Mouse (Mus musculus) hindbrain, embryonic 16.5 days (tissue): Measurements from ENCODE around the gene Ugt2b38. TPM values are rescaled to one million over a fixed set of nuclear protein-coding genes. Genes with fewer than 3 reads are reported as not detected.
"Not testable (repeated sequence)": the region's sequence is repeated elsewhere in the genome, so short reads cannot be mapped to it uniquely, and the experiment has no call there.

Source experiments
- ATAC-seq: fragments of 200-750 bp; cut with Nextera tagmentation; 2 replicates; pipeline ENCODE4 v1.8.0; 2017; ENCODE audit warnings: moderate TSS enrichment, moderate library complexity
- H3K27ac ChIP-seq: fragments of 300-500 bp; sonication (generic); 2 replicates; pipeline ENCODE4 v1.5.1; 2014; ENCODE audit warnings: low read depth, mild to moderate bottlenecking, control low read depth, low read length, moderate library complexity
- H3K27me3 ChIP-seq: fragments of 300-500 bp; sonication (generic); replicated peaks from 2 replicates; pipeline ENCODE4 v1.6.1; 2014; ENCODE audit warnings: low read length; ENCODE audit not compliant: control insufficient read depth, insufficient read depth
- H3K36me3 ChIP-seq: fragments of 300-500 bp; sonication (generic); 2 replicates; pipeline ENCODE4 v1.6.1; 2014; ENCODE audit warnings: mild to moderate bottlenecking, low read length, moderate library complexity, mixed read lengths; ENCODE audit not compliant: control insufficient read depth, insufficient read depth
- H3K4me1 ChIP-seq: fragments of 300-500 bp; sonication (generic); 2 replicates; pipeline ENCODE4 v1.6.1; 2014; ENCODE audit warnings: low read depth, low read length; ENCODE audit not compliant: control insufficient read depth, insufficient read depth
- H3K4me2 ChIP-seq: fragments of 300-500 bp; sonication (generic); 2 replicates; pipeline ENCODE4 v1.6.1; 2014; ENCODE audit warnings: mild to moderate bottlenecking, low read length, control low read depth, moderate library complexity
- H3K4me3 ChIP-seq: fragments of 300-500 bp; sonication (generic); 2 replicates; pipeline ENCODE4 v1.5.1; 2014; ENCODE audit warnings: mild to moderate bottlenecking, low read length, control low read depth, moderate library complexity
- H3K9ac ChIP-seq: fragments of 300-500 bp; sonication (generic); 2 replicates; pipeline ENCODE4 v1.6.1; 2014; ENCODE audit warnings: low read depth, mild to moderate bottlenecking, control low read depth, low read length, moderate library complexity
- H3K9me3 ChIP-seq: fragments of 300-500 bp; sonication (generic); 2 replicates; pipeline ENCODE4 v1.6.1; 2014; ENCODE audit warnings: mild to moderate bottlenecking, low read length, moderate library complexity; ENCODE audit not compliant: control insufficient read depth
- WGBS: fragments of 180-500 bp; shearing (Covaris S2); extraction: QIAGEN DNeasy Blood & Tissue Kit; methylation state at CpG from one replicate; pipeline ENCODE4 v1.1.7; 2014; 5-methylcytosine and 5-hydroxymethylcytosine counted together
- polyA plus RNA-seq: library from polyadenylated mRNA; unstranded; fragments of >200 nt; fragmentation: Nextera tagmentation; extraction: Ambion mirVana; gene quantifications from 2 replicates; pipeline ENCODE4 v1.2.1, GENCODE M21; 2015

The Ugt2b38 gene
- polyA plus RNA-seq, 1 experiment from 2014 or later: not detected

DNA sequence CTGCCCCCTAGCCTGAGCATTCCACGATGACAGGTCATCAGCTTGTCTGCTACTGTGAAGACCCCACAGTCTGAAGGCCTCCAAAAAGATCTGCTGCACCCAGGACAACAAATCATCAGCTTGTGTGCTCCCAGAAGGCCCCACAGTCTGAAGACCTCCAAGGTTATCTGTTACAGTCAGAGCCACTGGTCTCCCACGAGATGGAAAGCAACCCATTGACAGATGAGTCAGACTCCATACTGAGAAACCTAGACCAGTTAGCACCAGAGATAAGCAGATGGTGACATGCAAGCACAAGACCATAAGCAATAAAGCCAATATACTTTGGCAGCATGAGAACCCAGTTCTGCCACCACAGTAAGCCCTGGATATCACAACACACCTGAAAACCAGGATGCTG lies 43.8 kb downstream of the Ugt2b38 start:
- ATAC-seq: no peak

DNA sequence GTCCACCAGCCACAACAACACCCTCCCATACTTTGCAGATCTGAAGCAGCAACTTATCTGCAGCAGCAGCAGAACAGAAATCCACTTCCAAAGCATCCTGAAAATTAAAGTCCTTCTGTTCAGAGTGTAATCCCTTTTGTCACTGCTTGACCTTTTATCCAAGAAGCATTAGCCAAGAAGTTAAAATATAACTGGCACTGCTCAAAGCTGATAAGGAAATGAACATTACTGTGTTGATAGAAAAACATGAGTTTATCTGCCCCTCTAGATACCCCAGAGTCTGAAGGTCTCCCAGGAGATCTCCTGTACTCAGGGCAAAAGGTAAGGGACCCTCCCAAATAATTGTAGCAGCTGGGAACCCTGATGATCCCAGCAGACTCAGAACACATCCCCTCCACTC lies 44.2 kb downstream of the Ugt2b38 start:
- no peaks in the 10 kb centered on the region for H3K36me3 ChIP-seq
- H3K4me3 ChIP-seq: no peak overlapping the region
- H3K27ac ChIP-seq: no peak overlapping the region
- no peaks in the 10 kb centered on the region for H3K4me1 ChIP-seq
- H3K9ac ChIP-seq: no peak overlapping the region
- no peak for ATAC-seq
- no peaks in the 10 kb centered on the region for H3K9me3 ChIP-seq
- no peak overlapping the region for H3K4me2 ChIP-seq
- H3K27me3 ChIP-seq: no peaks in the 10 kb centered on the region

More for the DNA sequence above, 43.8 kb downstream of the Ugt2b38 start:
- Histone ChIP-seq H3K36me3 (no peaks in the 10 kb centered on the region), H3K4me1 (no peaks in the 10 kb centered on the region), H3K9ac (no peak overlapping the region), H3K27me3 (no peaks in the 10 kb centered on the region), H3K27ac (no peak overlapping the region), H3K4me2 (no peak overlapping the region), H3K4me3 (no peak overlapping the region), H3K9me3 (no peaks in the 10 kb centered on the region)
- 81% methylated on average over 2 of the region's 2 CpGs for WGBS

DNA sequence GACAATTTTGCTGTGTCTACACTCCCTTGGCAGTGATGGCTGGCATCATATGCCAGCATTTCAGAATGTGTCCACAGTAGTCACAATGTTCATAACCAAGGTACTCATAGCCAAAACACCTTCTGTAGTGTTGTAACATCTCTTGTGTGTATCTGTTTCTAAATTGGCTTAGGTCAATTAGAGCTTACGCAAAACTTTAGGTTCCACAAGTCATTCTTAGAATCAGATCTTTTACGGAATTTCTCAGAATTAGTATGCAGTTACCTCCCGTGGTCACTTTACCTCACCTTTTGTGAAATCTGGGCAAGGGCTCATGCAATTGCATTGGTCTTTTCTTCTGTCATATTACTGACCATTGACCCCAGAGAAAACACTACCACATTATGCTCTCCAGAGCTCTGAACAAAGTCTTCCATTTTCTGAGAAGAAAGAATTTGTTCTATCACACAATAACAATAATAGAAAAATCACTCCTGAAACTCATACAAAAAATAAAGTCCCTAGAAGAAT lies 48.1 kb downstream of the Ugt2b38 start:
- Histone ChIP-seq H3K4me1 (no peaks in the 10 kb centered on the region), H3K27me3 (no peaks in the 10 kb centered on the region), H3K9me3 (no peaks in the 10 kb centered on the region), H3K27ac (no peak overlapping the region), H3K9ac (no peak overlapping the region), H3K4me3 (no peak overlapping the region), H3K36me3 (no peaks in the 10 kb centered on the region), H3K4me2 (no peak overlapping the region)
- WGBS: 92% methylated on average over 3 of the region's 3 CpGs
- no peak for ATAC-seq

DNA sequence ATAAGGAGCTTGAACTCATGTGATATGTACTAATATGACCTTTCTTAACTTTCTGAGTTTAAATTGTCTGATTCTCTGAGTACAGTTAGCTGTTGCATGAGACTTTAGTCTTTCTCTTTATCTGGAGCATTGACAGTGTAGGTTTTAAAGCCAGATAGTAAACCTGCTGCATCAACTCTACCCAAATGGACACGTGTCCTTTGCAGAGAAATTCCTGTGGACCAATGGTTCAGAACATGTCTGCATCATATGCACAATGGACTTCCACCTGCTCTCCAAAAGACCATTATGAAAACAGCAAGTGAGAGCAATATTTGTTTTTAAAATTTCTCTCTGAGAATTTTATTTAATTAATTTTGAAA lies 50.5 kb downstream of the Ugt2b38 start:
- no peak for ATAC-seq
- H3K36me3 ChIP-seq: no peaks in the 10 kb centered on the region
- no peak overlapping the region for H3K4me3 ChIP-seq
- H3K4me2 ChIP-seq: no peak overlapping the region
- no peaks in the 10 kb centered on the region for H3K9me3 ChIP-seq
- no peaks in the 10 kb centered on the region for H3K27me3 ChIP-seq
- H3K9ac ChIP-seq: no peak overlapping the region
- 86% methylated on average over 1 of the region's 1 CpGs for WGBS
- H3K27ac ChIP-seq: no peak overlapping the region
- no peaks in the 10 kb centered on the region for H3K4me1 ChIP-seq

DNA sequence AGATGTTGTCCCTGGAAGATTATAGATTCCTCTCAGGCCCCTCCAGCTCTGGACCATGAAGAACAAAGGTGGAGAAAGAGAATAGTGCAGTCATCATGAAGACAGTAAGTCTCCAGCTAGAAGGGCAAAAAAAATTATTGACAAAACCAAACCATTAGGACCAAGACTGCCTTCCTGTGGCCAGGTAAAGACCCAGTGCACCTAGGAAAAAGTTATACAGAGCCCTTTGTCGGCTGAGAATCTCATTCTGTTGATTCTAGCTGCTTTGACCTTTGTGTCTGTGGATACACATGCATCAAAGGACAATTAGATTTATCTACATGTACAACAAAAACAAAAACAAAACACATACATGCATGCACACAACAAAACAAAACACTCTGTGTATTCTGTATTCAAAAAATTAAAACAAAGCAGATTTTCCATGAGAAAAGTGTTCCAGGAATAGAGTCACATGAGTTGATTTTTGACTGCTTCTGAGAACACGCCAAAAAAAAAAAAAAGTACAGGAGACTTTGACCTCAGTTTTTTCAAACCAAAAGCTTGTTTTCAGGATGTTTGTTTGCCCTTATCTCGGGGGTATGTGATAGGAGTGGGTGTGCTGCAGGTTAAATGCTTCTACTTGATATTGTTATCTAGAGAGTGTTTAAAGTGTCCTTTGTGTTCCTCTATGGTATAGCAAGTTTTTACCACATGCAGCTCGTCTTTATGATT lies 51.1 kb downstream of the Ugt2b38 start:
- H3K9ac ChIP-seq, H3K9me3 ChIP-seq, H3K27ac ChIP-seq, H3K27me3 ChIP-seq, H3K4me3 ChIP-seq, H3K4me1 ChIP-seq, H3K36me3 ChIP-seq, H3K4me2 ChIP-seq, ATAC-seq: not testable (repeated sequence)
- 77% methylated on average over 4 of the region's 4 CpGs for WGBS

Other genes starting within 250 kb of the Ugt2b38 start
- gene Ugt2b37, start 169.4 kb downstream of the Ugt2b38 start, polyA plus RNA-seq: not detected in 2 replicates
- gene Ugt2a3, start 87.0 kb downstream of the Ugt2b38 start, polyA plus RNA-seq: not detected in 2 replicates
- 0.16 TPM in 1 of 2 replicates, not detected in the other for gene Ugt2a2, start 58.1 kb upstream of the Ugt2b38 start, polyA plus RNA-seq
- gene Gm43638, start 62.6 kb upstream of the Ugt2b38 start, polyA plus RNA-seq: not detected in 2 replicates
- not detected in 2 replicates for gene Ugt2a1, start 66.7 kb upstream of the Ugt2b38 start, polyA plus RNA-seq
- not detected in 2 replicates for gene Sult1b1, start 114.0 kb upstream of the Ugt2b38 start, polyA plus RNA-seq
- gene Sult1d1, start 144.8 kb upstream of the Ugt2b38 start, polyA plus RNA-seq: not detected in 2 replicates
- gene Sult1e1, start 167.4 kb upstream of the Ugt2b38 start, polyA plus RNA-seq: not detected in 2 replicates
- gene Csn1s1, start 242.0 kb upstream of the Ugt2b38 start, polyA plus RNA-seq: not detected in 2 replicates